Mouse (Mus musculus) olfactory bulb, adult 2 months (tissue): ENCODE measurements at regions not wholly inside any gene's neighbourhood (a gene's known extent, or its start where the extent isn't known, plus 50 kb on each side); places are given as distances from the start of the nearest gene placed in this dataset.

Experiments
- CTCF ChIP-seq: fragments of 200-500 bp; IDR thresholded peaks from 2 replicates; pipeline ENCODE4 v1.5.1; 2012; ENCODE audit warnings: low read depth, mild to moderate bottlenecking, low read length, moderate library complexity; ENCODE audit not compliant: insufficient read depth
- POLR2A ChIP-seq: fragments of 200-500 bp; IDR thresholded peaks from 2 replicates; pipeline ENCODE4 v1.6.1; 2012; ENCODE audit warnings: mild to moderate bottlenecking, low read depth, low read length, moderate library complexity; ENCODE audit not compliant: insufficient read depth

GRCm38 (mm10) chr13:60478301-60478700 lies 123.4 kb upstream of the Dapk1 start:
- TF ChIP-seq POLR2A (no peak), CTCF (no peak)
